Mouse (Mus musculus): Measurements from ENCODE around the gene Dnajb2.

Dnajb2 gene

GRCm38 (mm10) chr1:75292476-75293330 lies 56.5 kb downstream of the Dnajb2 start:
- DNase-seq (ENCODE audit: extremely low read depth, low read depth) = no peak

GRCm38 (mm10) chr1:75293331-75293701 lies 57.1 kb downstream of the Dnajb2 start:
- no peak for DNase-seq (ENCODE audit: extremely low read depth, low read depth)

GRCm38 (mm10) chr1:75294294-75294693 lies 58.1 kb downstream of the Dnajb2 start:
- no peak for DNase-seq (ENCODE audit: extremely low read depth, low read depth)

Measured in MEL-GATA-1-ER (cell line).